Mouse (Mus musculus) small intestine, adult 2 months (tissue): ENCODE data around the gene Ccdc12.

ENCODE experiments used
- CTCF ChIP-seq: fragments of 200-500 bp; IDR thresholded peaks from 2 replicates; pipeline ENCODE4 v1.5.1; 2012; ENCODE audit warnings: low read depth, mild to moderate bottlenecking, control low read depth, inconsistent platforms, low read length, moderate library complexity, mixed read lengths; ENCODE audit not compliant: insufficient replicate concordance, insufficient read length; ENCODE audit errors: extremely low read depth
- POLR2A ChIP-seq: fragments of 200-500 bp; IDR thresholded peaks from 2 replicates; pipeline ENCODE4 v1.6.1; 2012; ENCODE audit warnings: low read depth, mild to moderate bottlenecking, control low read depth, inconsistent platforms, low read length, moderate library complexity

DNA sequence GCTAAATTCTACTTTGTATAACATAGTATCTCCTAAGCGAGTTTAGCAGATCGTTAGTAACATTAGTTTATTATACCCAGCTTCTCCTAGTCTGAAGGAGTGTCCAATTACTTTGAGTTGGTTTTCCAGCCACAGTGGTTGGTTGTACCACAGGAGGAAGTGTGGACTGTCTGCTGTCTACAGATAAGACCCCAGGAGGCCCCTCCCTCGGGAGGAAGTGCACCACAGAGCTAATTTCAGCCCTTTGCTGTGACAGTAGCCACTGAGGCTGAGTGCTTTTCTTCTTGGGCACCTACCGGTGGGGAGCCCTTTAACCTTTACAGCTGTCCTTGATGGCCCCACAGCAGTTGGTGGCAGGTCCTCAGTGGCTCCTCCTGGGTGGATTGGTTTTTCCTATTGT lies 9.6 kb downstream of the Ccdc12 start:
- no peak for TF ChIP-seq POLR2A
- no peak for TF ChIP-seq CTCF
